Mouse (Mus musculus): Measurements from ENCODE around the gene Gm21954. TPM values are rescaled to one million over a fixed set of nuclear protein-coding genes. Genes with fewer than 3 reads are reported as not detected.

Gm21954 gene
- total and polyA plus RNA-seq, 3 experiments, result not detected

DNA sequence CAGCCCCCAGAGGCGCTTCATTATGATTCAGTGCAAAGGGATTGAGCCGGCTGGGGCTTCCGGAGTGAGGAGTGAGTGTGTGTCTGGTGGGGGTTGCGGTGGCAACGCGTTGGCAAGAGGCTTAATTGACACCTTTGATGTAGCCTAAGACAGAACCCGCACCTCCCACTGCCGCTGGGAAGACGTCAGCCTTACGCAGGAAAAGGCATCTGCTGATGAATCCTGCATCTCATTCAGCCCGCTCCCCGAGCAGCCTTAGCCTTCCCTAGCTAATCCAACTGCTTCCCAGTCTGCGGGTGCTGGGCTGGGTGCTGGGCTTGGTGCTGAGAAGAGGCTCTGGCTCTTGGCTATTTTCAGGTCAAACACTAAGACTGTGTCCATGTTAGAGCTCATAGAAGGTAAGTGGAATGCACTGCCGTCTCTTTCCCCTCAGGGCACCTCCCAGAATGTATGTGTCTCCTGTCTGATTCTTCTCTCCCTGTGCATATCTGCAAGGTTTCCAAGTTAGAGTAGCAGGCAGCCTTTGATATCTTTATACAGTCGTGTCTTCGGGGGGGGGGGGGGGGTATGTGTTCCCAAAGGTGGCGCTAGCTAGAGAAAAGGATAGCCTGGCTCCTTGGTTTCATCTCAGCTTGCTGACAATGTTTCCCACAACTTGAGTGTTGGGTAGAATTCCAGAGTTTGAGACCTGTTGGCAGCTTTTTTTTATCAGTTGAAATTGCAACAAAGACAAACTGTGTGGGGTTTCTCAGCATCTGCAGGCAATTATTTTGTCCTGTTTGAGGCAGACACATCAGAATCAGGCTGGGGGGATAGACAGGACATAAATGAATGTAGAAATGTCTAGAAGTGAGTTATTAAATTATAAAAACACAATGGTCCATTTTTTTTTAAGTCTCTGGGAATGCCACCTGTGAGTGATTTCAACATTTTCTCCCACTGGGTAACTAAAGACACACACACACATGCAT is 10.0 kb downstream of the Gm21954 start:
- Histone ChIP-seq H3K4me2 (ENCODE audit: insufficient read depth, low read depth, poor library complexity, severe bottlenecking) (no peak overlapping the region), H3K27me3 (replicated peaks) (no peaks in the 10 kb centered on the region), H3K4me3 (replicated peaks in 1 of 3; ENCODE audit: low read depth in 2 of 3, low read length in 2 of 3, poor library complexity in 1 of 3) (no peak overlapping the region), H3K79me2 (replicated peaks; ENCODE audit: control insufficient read depth, extremely low read depth, insufficient read depth, poor library complexity, severe bottlenecking) (no peaks in the 10 kb centered on the region), H3K27ac (ENCODE audit: insufficient read depth, low read depth) (no peak overlapping the region), H3K9me3 (replicated peaks; ENCODE audit: low read length) (peaks cover 55% of the 10 kb centered on the region), H3K36me3 (replicated peaks in 1 of 2; ENCODE audit: control insufficient read depth in 1 of 2, insufficient read depth in 1 of 2, low read length in 1 of 2) (no peaks in the 10 kb centered on the region), H3K4me1 (ENCODE audit: control insufficient read depth in 1 of 2, insufficient read depth in 2 of 2) (no peaks in the 10 kb centered on the region), H3K9ac (ENCODE audit: insufficient read depth, low read depth) (no peak overlapping the region)
- dilution Hi-C loops (cut with MboI; ENCODE audit: extremely low pct_ligation_motif_present, extremely low pct_unique_long_range_greater_than_20kb, low sequenced_read_pairs) (no loop called here), in situ Hi-C loops (cut with MboI; ENCODE audit: low pct_ligation_motif_present, low pct_unique_long_range_greater_than_20kb, low sequenced_read_pairs) (no loop called here)
- DNase-seq (ENCODE audit: extremely low read depth), result no peak
- no peak for TF ChIP-seq PAX5 (IDR thresholded peaks at IDR 0.05; ENCODE audit: low read length)
- no peak for TF ChIP-seq ZKSCAN1 (IDR thresholded peaks at IDR 0.05; ENCODE audit: borderline replicate concordance, low read depth, low read length)
- no peak for TF ChIP-seq MAX (IDR thresholded peaks at IDR 0.05; ENCODE audit: low read length)
- TF ChIP-seq CHD2 (IDR thresholded peaks at IDR 0.05; ENCODE audit: low read length), result no peak
- TF ChIP-seq TCF12 (IDR thresholded peaks at IDR 0.05; ENCODE audit: low read depth, low read length), result no peak
- TF ChIP-seq CHD1 (IDR thresholded peaks at IDR 0.05; ENCODE audit: low read depth, low read length), result no peak

DNA sequence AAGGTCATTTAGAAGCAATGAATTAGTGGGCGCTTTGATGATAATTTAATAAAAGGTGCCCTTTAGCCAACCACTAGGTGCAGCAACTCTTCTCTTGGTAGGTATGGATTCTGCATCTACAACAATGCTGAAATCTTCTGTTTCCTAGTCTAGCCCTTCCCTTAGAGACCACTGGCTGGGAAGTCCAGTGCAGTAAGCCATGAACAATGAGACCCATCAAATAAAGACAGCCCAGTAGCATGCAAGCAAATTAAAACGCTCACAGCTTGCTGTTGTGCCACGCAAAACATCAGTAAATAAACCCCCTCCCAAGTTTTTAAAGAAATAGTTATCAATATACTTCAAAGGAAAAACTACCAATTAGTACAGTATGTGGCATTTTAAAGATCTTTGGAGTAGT is 10.9 kb downstream of the Gm21954 start:
- no peak for DNase-seq (ENCODE audit: extremely low read depth)
- dilution Hi-C loops (cut with MboI; ENCODE audit: extremely low pct_ligation_motif_present, extremely low pct_unique_long_range_greater_than_20kb, low sequenced_read_pairs), result no loop called here
- Histone ChIP-seq H3K9ac (ENCODE audit: insufficient read depth, low read depth) (no peak overlapping the region), H3K9me3 (replicated peaks; ENCODE audit: low read length) (peaks cover 59% of the 10 kb centered on the region), H3K4me3 (replicated peaks in 1 of 3; ENCODE audit: low read depth in 2 of 3, low read length in 2 of 3, poor library complexity in 1 of 3) (no peak overlapping the region), H3K4me1 (ENCODE audit: control insufficient read depth in 1 of 2, insufficient read depth in 2 of 2) (no peaks in the 10 kb centered on the region), H3K27ac (ENCODE audit: insufficient read depth, low read depth) (no peak overlapping the region), H3K79me2 (replicated peaks; ENCODE audit: control insufficient read depth, extremely low read depth, insufficient read depth, poor library complexity, severe bottlenecking) (no peaks in the 10 kb centered on the region), H3K4me2 (ENCODE audit: insufficient read depth, low read depth, poor library complexity, severe bottlenecking) (no peak overlapping the region), H3K36me3 (replicated peaks in 1 of 2; ENCODE audit: control insufficient read depth in 1 of 2, insufficient read depth in 1 of 2, low read length in 1 of 2) (no peaks in the 10 kb centered on the region), H3K27me3 (replicated peaks) (no peaks in the 10 kb centered on the region)
- no peak for TF ChIP-seq CHD1 (IDR thresholded peaks at IDR 0.05; ENCODE audit: low read depth, low read length)
- TF ChIP-seq NRF1 (IDR thresholded peaks at IDR 0.05; ENCODE audit: low read depth, low read length), result no peak
- no peak for TF ChIP-seq ELF1 (IDR thresholded peaks at IDR 0.05; ENCODE audit: low read depth, low read length)
- no peak for TF ChIP-seq MXI1 (IDR thresholded peaks at IDR 0.05; ENCODE audit: low read depth, low read length)
- no peak for TF ChIP-seq ZNF384 (IDR thresholded peaks at IDR 0.05; ENCODE audit: low read depth, low read length)
- TF ChIP-seq POLR2AphosphoS2 (IDR thresholded peaks at IDR 0.05; ENCODE audit: low read depth, low read length), result no peak
- no peak for TF ChIP-seq HCFC1 (IDR thresholded peaks at IDR 0.05; ENCODE audit: low read depth, low read length)
- no peak for TF ChIP-seq CHD2 (IDR thresholded peaks at IDR 0.05; ENCODE audit: low read length)
- TF ChIP-seq POLR2A (IDR thresholded peaks at IDR 0.05; ENCODE audit: low read depth, low read length), result no peak
- TF ChIP-seq MYC (IDR thresholded peaks at IDR 0.05; ENCODE audit: low read depth, low read length), result no peak
- TF ChIP-seq ZC3H11A (IDR thresholded peaks at IDR 0.05; ENCODE audit: low read depth, low read length), result no peak
- in situ Hi-C loops (cut with MboI; ENCODE audit: low pct_ligation_motif_present, low pct_unique_long_range_greater_than_20kb, low sequenced_read_pairs), result no loop called here
